Mouse (Mus musculus) CH12.LX (cell line): ENCODE measurements around the gene Rhob. TPM values are rescaled to one million over a fixed set of nuclear protein-coding genes. Genes with fewer than 3 reads are reported as not detected.

ENCODE experiments used
- DNase-seq: peaks from one replicate; pipeline ENCODE4 v3.0.0-alpha.2; 2013; ENCODE audit errors: extremely low read depth
- H3K27ac ChIP-seq: 2 replicates; pipeline ENCODE4 v1.5.1; 2012; ENCODE audit warnings: low read depth, mild to moderate bottlenecking, control low read depth, moderate library complexity; ENCODE audit not compliant: insufficient read depth
- H3K27me3 ChIP-seq: replicated peaks from 2 replicates; pipeline ENCODE3; 2012; ENCODE audit warnings: inconsistent platforms
- H3K36me3 ChIP-seq, 2 experiments: replicated peaks in 1 of 2; 2 replicates each; pipeline versions ENCODE3 to v1.6.1; 2012; ENCODE audit warnings: inconsistent platforms in 1 of 2, low read length in 1 of 2, mild to moderate bottlenecking in 1 of 2, mixed read lengths in 1 of 2, moderate library complexity in 1 of 2; ENCODE audit not compliant: control insufficient read depth in 1 of 2, insufficient read depth in 1 of 2
- H3K4me1 ChIP-seq, 2 experiments: 2 replicates each; pipeline ENCODE4 v1.6.1; 2012; ENCODE audit warnings: inconsistent platforms in 1 of 2, moderate library complexity in 1 of 2; ENCODE audit not compliant: insufficient read depth in 2 of 2, control insufficient read depth in 1 of 2
- H3K4me2 ChIP-seq: 2 replicates; pipeline ENCODE4 v1.6.1; 2012; ENCODE audit warnings: low read depth, mild to moderate bottlenecking, control low read depth; ENCODE audit not compliant: poor library complexity, insufficient read depth, severe bottlenecking
- H3K4me3 ChIP-seq, 3 experiments: fragments of 150-350 bp in 1 of 3; sonication (generic) in 1 of 3; replicated peaks in 1 of 3; 2 replicates each; pipeline versions ENCODE3 to v1.5.1; 2011 to 2012; ENCODE audit warnings: low read depth in 2 of 3, low read length in 2 of 3, mild to moderate bottlenecking in 2 of 3, moderate library complexity in 2 of 3, control low read depth in 1 of 3, improper control_type of control experiment in 1 of 3, inconsistent platforms in 1 of 3, mixed read lengths in 1 of 3; ENCODE audit not compliant: poor library complexity in 1 of 3
- H3K79me2 ChIP-seq: replicated peaks from 2 replicates; pipeline ENCODE4 v1.6.1; 2012; ENCODE audit warnings: mild to moderate bottlenecking, moderate library complexity; ENCODE audit not compliant: control insufficient read depth, poor library complexity, insufficient read depth, severe bottlenecking; ENCODE audit errors: extremely low read depth
- H3K9ac ChIP-seq: 2 replicates; pipeline ENCODE4 v1.6.1; 2012; ENCODE audit warnings: low read depth, mild to moderate bottlenecking, control low read depth, moderate library complexity; ENCODE audit not compliant: insufficient read depth
- H3K9me3 ChIP-seq: replicated peaks from 2 replicates; pipeline ENCODE3; 2012; ENCODE audit warnings: low read length, inconsistent platforms, mixed read lengths
- BHLHE40 ChIP-seq: IDR thresholded peaks from 2 replicates; pipeline ENCODE4 v1.6.1; 2011; ENCODE audit warnings: mild to moderate bottlenecking, low read depth, low read length, improper control_type of control experiment
- CHD1 ChIP-seq: IDR thresholded peaks from 2 replicates; pipeline ENCODE4 v1.6.1; 2012; ENCODE audit warnings: low read depth, low read length, improper control_type of control experiment, inconsistent platforms
- CHD2 ChIP-seq: IDR thresholded peaks from 2 replicates; pipeline ENCODE4 v1.6.1; 2011; ENCODE audit warnings: low read length, improper control_type of control experiment
- CTCF ChIP-seq, 2 experiments: IDR thresholded peaks in 1 of 2; conservative IDR thresholded peaks in 1 of 2; 2 replicates each; pipeline ENCODE4 v1.5.1; 2011 to 2012; ENCODE audit warnings: low read depth in 2 of 2, low read length in 2 of 2, improper control_type of control experiment in 1 of 2, inconsistent platforms in 1 of 2, mild to moderate bottlenecking in 1 of 2, moderate library complexity in 1 of 2
- E2F4 ChIP-seq: IDR thresholded peaks from 2 replicates; pipeline ENCODE4 v1.6.1; 2011; ENCODE audit warnings: low read depth, low read length, improper control_type of control experiment; ENCODE audit not compliant: insufficient replicate concordance
- ELF1 ChIP-seq: IDR thresholded peaks from 2 replicates; pipeline ENCODE4 v1.6.1; 2014; ENCODE audit warnings: low read depth, mild to moderate bottlenecking, inconsistent platforms, low read length, improper control_type of control experiment
- EP300 ChIP-seq: IDR thresholded peaks from 2 replicates; pipeline ENCODE4 v1.6.1; 2011; ENCODE audit warnings: low read length, improper control_type of control experiment
- ETS1 ChIP-seq: conservative IDR thresholded peaks from 2 replicates; pipeline ENCODE4 v1.6.1; 2012; ENCODE audit warnings: low read depth, mild to moderate bottlenecking, inconsistent platforms, low read length, improper control_type of control experiment, moderate library complexity
- GABPA ChIP-seq: IDR thresholded peaks from 2 replicates; pipeline ENCODE4 v1.6.1; 2012; ENCODE audit warnings: low read depth, low read length, improper control_type of control experiment, inconsistent platforms; ENCODE audit not compliant: insufficient replicate concordance
- HCFC1 ChIP-seq: IDR thresholded peaks from 2 replicates; pipeline ENCODE4 v1.6.1; 2012; ENCODE audit warnings: low read depth, mild to moderate bottlenecking, inconsistent platforms, low read length, improper control_type of control experiment
- JUN ChIP-seq: IDR thresholded peaks from 2 replicates; pipeline ENCODE4 v1.6.1; 2011; ENCODE audit warnings: low read depth, mild to moderate bottlenecking, low read length, improper control_type of control experiment, moderate library complexity; ENCODE audit not compliant: insufficient read depth
- JUND ChIP-seq: conservative IDR thresholded peaks from 2 replicates; pipeline ENCODE4 v1.6.1; 2011; ENCODE audit warnings: low read depth, low read length, improper control_type of control experiment
- KAT2A ChIP-seq: IDR thresholded peaks from 2 replicates; pipeline ENCODE4 v1.6.1; 2012; ENCODE audit warnings: low read length, improper control_type of control experiment, inconsistent platforms; ENCODE audit not compliant: insufficient replicate concordance
- MAFK ChIP-seq: IDR thresholded peaks from 2 replicates; pipeline ENCODE4 v1.6.1; 2011; ENCODE audit warnings: low read length, improper control_type of control experiment; ENCODE audit not compliant: insufficient replicate concordance
- MAX ChIP-seq: IDR thresholded peaks from 2 replicates; pipeline ENCODE4 v1.6.1; 2011; ENCODE audit warnings: low read length, improper control_type of control experiment
- MAZ ChIP-seq: IDR thresholded peaks from 2 replicates; pipeline ENCODE4 v1.6.1; 2012; ENCODE audit warnings: low read depth, mild to moderate bottlenecking, inconsistent platforms, low read length, improper control_type of control experiment, moderate library complexity
- MEF2A ChIP-seq: IDR thresholded peaks from 2 replicates; pipeline ENCODE4 v1.6.1; 2014; ENCODE audit warnings: low read depth, mild to moderate bottlenecking, inconsistent platforms, low read length, improper control_type of control experiment, borderline replicate concordance
- MXI1 ChIP-seq: IDR thresholded peaks from 2 replicates; pipeline ENCODE4 v1.6.1; 2011; ENCODE audit warnings: mild to moderate bottlenecking, low read depth, low read length, improper control_type of control experiment
- MYC ChIP-seq: IDR thresholded peaks from 2 replicates; pipeline ENCODE4 v1.6.1; 2011; ENCODE audit warnings: low read depth, mild to moderate bottlenecking, improper control_type of control experiment, low read length
- NELFE ChIP-seq: IDR thresholded peaks from 2 replicates; pipeline ENCODE4 v1.6.1; 2011; ENCODE audit warnings: low read depth, low read length, improper control_type of control experiment
- NRF1 ChIP-seq: IDR thresholded peaks from 2 replicates; pipeline ENCODE4 v1.6.1; 2014; ENCODE audit warnings: low read depth, mild to moderate bottlenecking, inconsistent platforms, low read length, improper control_type of control experiment, moderate library complexity
- PAX5 ChIP-seq: IDR thresholded peaks from 2 replicates; pipeline ENCODE4 v1.6.1; 2012; ENCODE audit warnings: low read length, inconsistent platforms, mixed read lengths
- POLR2A ChIP-seq: IDR thresholded peaks from 2 replicates; pipeline ENCODE4 v1.6.1; 2011; ENCODE audit warnings: low read depth, mild to moderate bottlenecking, improper control_type of control experiment, low read length
- POLR2AphosphoS2 ChIP-seq: IDR thresholded peaks from 2 replicates; pipeline ENCODE4 v1.6.1; 2011; ENCODE audit warnings: low read depth, low read length, improper control_type of control experiment
- RAD21 ChIP-seq: IDR thresholded peaks from 2 replicates; pipeline ENCODE4 v1.6.1; 2011; ENCODE audit warnings: low read depth, mild to moderate bottlenecking, low read length, improper control_type of control experiment, moderate library complexity
- RCOR1 ChIP-seq: conservative IDR thresholded peaks from 2 replicates; pipeline ENCODE4 v1.6.1; 2012; ENCODE audit warnings: low read depth, mild to moderate bottlenecking, inconsistent platforms, low read length, improper control_type of control experiment
- SIN3A ChIP-seq: IDR thresholded peaks from 2 replicates; pipeline ENCODE4 v1.6.1; 2012; ENCODE audit warnings: low read length, improper control_type of control experiment, inconsistent platforms
- SMC3 ChIP-seq: IDR thresholded peaks from 2 replicates; pipeline ENCODE4 v1.6.1; 2011; ENCODE audit warnings: low read depth, low read length, improper control_type of control experiment
- TBP ChIP-seq: conservative IDR thresholded peaks from 2 replicates; pipeline ENCODE4 v1.6.1; 2011; ENCODE audit warnings: low read depth, low read length, improper control_type of control experiment
- TCF12 ChIP-seq: IDR thresholded peaks from 2 replicates; pipeline ENCODE4 v1.6.1; 2014; ENCODE audit warnings: low read depth, mild to moderate bottlenecking, inconsistent platforms, low read length, improper control_type of control experiment
- UBTF ChIP-seq: IDR thresholded peaks from 2 replicates; pipeline ENCODE4 v1.6.1; 2012; ENCODE audit warnings: low read depth, mild to moderate bottlenecking, inconsistent platforms, low read length, improper control_type of control experiment, moderate library complexity
- USF2 ChIP-seq: conservative IDR thresholded peaks from 2 replicates; pipeline ENCODE4 v1.6.1; 2011; ENCODE audit warnings: low read depth, low read length, improper control_type of control experiment
- ZC3H11A ChIP-seq: IDR thresholded peaks from 2 replicates; pipeline ENCODE4 v1.6.1; 2012; ENCODE audit warnings: low read depth, mild to moderate bottlenecking, inconsistent platforms, low read length, improper control_type of control experiment
- ZKSCAN1 ChIP-seq: IDR thresholded peaks from 2 replicates; pipeline ENCODE4 v1.6.1; 2012; ENCODE audit warnings: low read depth, inconsistent platforms, low read length, improper control_type of control experiment, borderline replicate concordance
- ZMIZ1 ChIP-seq: IDR thresholded peaks from 2 replicates; pipeline ENCODE4 v1.6.1; 2012; ENCODE audit warnings: low read depth, mild to moderate bottlenecking, inconsistent platforms, low read length, improper control_type of control experiment
- ZNF384 ChIP-seq: IDR thresholded peaks from 2 replicates; pipeline ENCODE4 v1.6.1; 2012; ENCODE audit warnings: low read depth, low read length, improper control_type of control experiment, inconsistent platforms
- dilution Hi-C: fragments of 300-500 bp; cut with MboI; formaldehyde crosslinking; loops from 2 replicates; pipeline ENCODE4 v1.14.3; 2020; ENCODE audit warnings: low sequenced_read_pairs; ENCODE audit not compliant: extremely low pct_unique_long_range_greater_than_20kb, extremely low pct_ligation_motif_present
- in situ Hi-C: fragments of 300-500 bp; cut with MboI; formaldehyde crosslinking; loops from 3 replicates; pipeline ENCODE4 v1.14.3; 2019; ENCODE audit warnings: low sequenced_read_pairs, low pct_ligation_motif_present, low pct_unique_long_range_greater_than_20kb, mixed read lengths
- polyA plus RNA-seq: library from polyadenylated mRNA; unstranded; fragments of >175 nt; gene quantifications from 2 replicates; pipeline ENCODE4 v1.2.1, GENCODE M21; 2012; ENCODE audit warnings: low read depth; ENCODE audit not compliant: insufficient read length
- total RNA-seq, 2 experiments: library from RNA; depleted of rRNA; stranded (reverse); fragments of 300-350 nt in 1 of 2; fragments of >200 nt in 1 of 2; gene quantifications; 2 replicates each; pipeline ENCODE4 v1.2.3; 2012 to 2014

The Rhob gene
- total and polyA plus RNA-seq, 3 experiments: 42.1 to 54.1 (median 52.9) TPM

DNA sequence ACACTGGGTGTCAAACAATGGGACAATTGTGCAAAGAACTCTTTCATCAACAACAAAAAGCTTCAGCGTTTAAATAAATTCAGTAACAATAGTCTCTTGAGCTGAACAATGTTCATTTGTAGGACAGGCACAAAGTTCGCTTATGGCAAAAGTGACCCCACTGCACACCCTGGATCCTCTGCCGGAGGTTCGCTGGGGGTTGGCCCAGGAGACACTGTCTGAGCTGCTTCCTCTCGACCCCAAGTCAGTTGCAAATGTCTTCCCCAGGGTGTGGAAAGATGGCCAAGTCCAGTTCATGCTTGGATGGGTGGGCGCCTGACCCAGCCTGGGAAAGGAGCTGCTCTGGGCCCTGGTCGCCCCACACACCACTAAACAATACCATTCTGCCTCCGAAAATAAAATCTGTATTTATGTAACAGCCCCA, 1.6 kb downstream of the Rhob start:
- no peak for DNase-seq
- Histone ChIP-seq H3K4me2 (peak overlapping the region; percentile 64), H3K9me3 (no peaks in the 10 kb centered on the region), H3K36me3 (peaks cover 0 to 7% of the 10 kb centered on the region in 2 experiments), H3K27ac (no peak overlapping the region), H3K9ac (peak overlapping the region; percentile 96), H3K4me1 (peaks cover 4 to 36% of the 10 kb centered on the region in 2 experiments), H3K79me2 (peaks cover 15% of the 10 kb centered on the region), H3K4me3 (peak overlapping the region; percentile 62 to 98 (median 76)), H3K27me3 (no peaks in the 10 kb centered on the region)
- dilution Hi-C loops: no loop called here
- in situ Hi-C loops: no loop called here
- TF ChIP-seq UBTF (no peak), MXI1 (peak; percentile 31; the same call in 1 of the 2 replicates), POLR2AphosphoS2 (no peak), TBP (no peak), USF2 (no peak), ZKSCAN1 (no peak), MAZ (no peak), PAX5 (no peak), JUN (no peak), SIN3A (no peak; the same call in none of the 2 replicates), POLR2A (no peak), NELFE (no peak), ZMIZ1 (peak; percentile 32), RAD21 (no peak), E2F4 (no peak), ZNF384 (no peak), CHD1 (no peak), JUND (no peak), ETS1 (0 out of 2 replicates have a peak, but pooled peaks have one; percentile 8), MEF2A (0 out of 2 replicates have a peak, but pooled peaks have one; percentile 21), MAFK (no peak), CTCF (conservative IDR thresholded peaks at IDR 0.05 in 1 of 2, IDR thresholded peaks at IDR 0.05 in 1 of 2; ENCODE audit: low read depth in 2 of 2, low read length in 2 of 2) (no peak), CHD2 (peak; percentile 25; the same call in 1 of the 2 replicates), BHLHE40 (0 out of 2 replicates have a peak, but pooled peaks have one; percentile 21), SMC3 (no peak), ELF1 (no peak), RCOR1 (0 out of 2 replicates have a peak, but pooled peaks have one; percentile 47), ZC3H11A (no peak), NRF1 (no peak), MAX (no peak; the same call in 1 of the 2 replicates), TCF12 (no peak), KAT2A (0 out of 2 replicates have a peak, but pooled peaks have one; percentile 16), GABPA (no peak), HCFC1 (no peak), MYC (no peak), EP300 (no peak)
- TF ChIP-seq, all 38 proteins: peak for 8
